Mouse (Mus musculus) heart, embryonic 16.5 days (tissue): ENCODE measurements at regions not wholly inside any gene's neighbourhood (a gene's known extent, or its start where the extent isn't known, plus 50 kb on each side); places are given as distances from the start of the nearest gene placed in this dataset.
"Not testable (repeated sequence)": the region's sequence is repeated elsewhere in the genome, so short reads cannot be mapped to it uniquely, and the experiment has no call there.

Source experiments
- ATAC-seq: fragments of 200-750 bp; cut with Nextera tagmentation; replicated peaks from 2 replicates; pipeline ENCODE4 v1.8.0; 2017; ENCODE audit warnings: moderate number of reproducible peaks; ENCODE audit not compliant: insufficient read depth, low FRiP score; ENCODE audit errors: extremely low read depth
- H3K27ac ChIP-seq: fragments of 300-500 bp; sonication (generic); 2 replicates; pipeline ENCODE4 v1.5.1; 2014; ENCODE audit warnings: mild to moderate bottlenecking, low read length, control low read depth, moderate library complexity
- H3K27me3 ChIP-seq: fragments of 300-500 bp; sonication (generic); 2 replicates; pipeline ENCODE4 v1.6.1; 2014; ENCODE audit warnings: low read length, mixed read lengths; ENCODE audit not compliant: control insufficient read depth, insufficient read depth
- H3K36me3 ChIP-seq: fragments of 300-500 bp; sonication (generic); 2 replicates; pipeline ENCODE4 v1.6.1; 2014; ENCODE audit not compliant: control insufficient read depth, insufficient read depth
- H3K4me1 ChIP-seq: fragments of 300-500 bp; sonication (generic); 2 replicates; pipeline ENCODE4 v1.6.1; 2014; ENCODE audit warnings: low read length, mixed read lengths; ENCODE audit not compliant: control insufficient read depth, insufficient read depth
- H3K4me2 ChIP-seq: fragments of 300-500 bp; sonication (generic); 2 replicates; pipeline ENCODE4 v1.6.1; 2014; ENCODE audit warnings: low read depth, mild to moderate bottlenecking, control low read depth, low read length
- H3K4me3 ChIP-seq: fragments of 300-500 bp; sonication (generic); 2 replicates; pipeline ENCODE4 v1.5.1; 2014; ENCODE audit warnings: mild to moderate bottlenecking, control low read depth, low read length
- H3K9ac ChIP-seq: fragments of 300-500 bp; sonication (generic); 2 replicates; pipeline ENCODE4 v1.6.1; 2014; ENCODE audit warnings: low read length, control low read depth
- H3K9me3 ChIP-seq: fragments of 300-500 bp; sonication (generic); replicated peaks from 2 replicates; pipeline ENCODE4 v1.6.1; 2016; ENCODE audit warnings: low read length; ENCODE audit not compliant: control insufficient read depth
- WGBS: fragments of 180-500 bp; shearing (Covaris S2); extraction: QIAGEN DNeasy Blood & Tissue Kit; methylation state at CpG from one replicate; pipeline ENCODE4 v1.1.7; 2014; 5-methylcytosine and 5-hydroxymethylcytosine counted together

GRCm38 (mm10) chr11:10051584-10052210 is 860.0 kb downstream of the Abca13 start:
- no peaks in the 10 kb centered on the region for H3K9me3 ChIP-seq
- H3K4me2 ChIP-seq, result no peak overlapping the region
- no peaks in the 10 kb centered on the region for H3K27me3 ChIP-seq
- ATAC-seq, result no peak
- H3K36me3 ChIP-seq, result no peaks in the 10 kb centered on the region
- no peaks in the 10 kb centered on the region for H3K4me1 ChIP-seq
- no peak overlapping the region for H3K4me3 ChIP-seq
- 52% methylated on average over 2 of the region's 2 CpGs for WGBS
- H3K27ac ChIP-seq, result no peak overlapping the region
- no peak overlapping the region for H3K9ac ChIP-seq

GRCm38 (mm10) chr11:10071881-10072280 is 880.1 kb downstream of the Abca13 start:
- no peaks in the 10 kb centered on the region for H3K36me3 ChIP-seq
- ATAC-seq, result no peak
- H3K4me2 ChIP-seq, result no peak overlapping the region
- no peak overlapping the region for H3K9ac ChIP-seq
- H3K4me1 ChIP-seq, result no peaks in the 10 kb centered on the region
- no peak overlapping the region for H3K4me3 ChIP-seq
- H3K9me3 ChIP-seq, result no peaks in the 10 kb centered on the region
- WGBS, result 71% methylated on average over 2 of the region's 2 CpGs
- no peaks in the 10 kb centered on the region for H3K27me3 ChIP-seq
- H3K27ac ChIP-seq, result no peak overlapping the region

GRCm38 (mm10) chr11:10087939-10088338 is 896.2 kb downstream of the Abca13 start:
- Histone ChIP-seq H3K36me3 (no peaks in the 10 kb centered on the region), H3K9me3 (no peaks in the 10 kb centered on the region), H3K4me2 (no peak overlapping the region), H3K4me1 (no peaks in the 10 kb centered on the region), H3K9ac (no peak overlapping the region), H3K4me3 (no peak overlapping the region), H3K27me3 (no peaks in the 10 kb centered on the region), H3K27ac (no peak overlapping the region)
- no peak for ATAC-seq
- WGBS, result 74% methylated on average over 4 of the region's 4 CpGs

DNA sequence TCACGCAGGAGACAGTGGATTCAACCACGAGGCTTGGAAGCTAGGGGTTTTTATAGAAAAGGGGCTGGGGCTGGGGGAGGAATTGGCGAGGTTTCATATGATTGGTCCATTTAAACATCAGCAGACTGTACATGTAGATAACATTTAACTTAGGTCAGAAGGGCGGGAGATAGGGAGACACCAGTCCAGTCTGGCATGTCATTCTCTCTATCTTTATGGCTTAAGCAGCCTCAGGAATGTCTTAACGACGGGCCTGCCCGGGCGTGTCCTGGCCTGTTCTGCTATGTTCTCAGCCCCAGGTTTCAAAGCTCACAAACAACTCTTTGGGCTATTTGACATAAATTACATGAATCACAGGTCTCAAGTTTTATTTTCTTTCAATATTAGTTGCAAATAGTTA is 910.6 kb downstream of the Abca13 start:
- H3K4me2 ChIP-seq, H3K4me1 ChIP-seq, H3K9ac ChIP-seq, H3K27ac ChIP-seq, H3K36me3 ChIP-seq, H3K4me3 ChIP-seq, ATAC-seq, H3K27me3 ChIP-seq, H3K9me3 ChIP-seq: not testable (repeated sequence)
- 62% methylated on average over 8 of the region's 8 CpGs for WGBS

DNA sequence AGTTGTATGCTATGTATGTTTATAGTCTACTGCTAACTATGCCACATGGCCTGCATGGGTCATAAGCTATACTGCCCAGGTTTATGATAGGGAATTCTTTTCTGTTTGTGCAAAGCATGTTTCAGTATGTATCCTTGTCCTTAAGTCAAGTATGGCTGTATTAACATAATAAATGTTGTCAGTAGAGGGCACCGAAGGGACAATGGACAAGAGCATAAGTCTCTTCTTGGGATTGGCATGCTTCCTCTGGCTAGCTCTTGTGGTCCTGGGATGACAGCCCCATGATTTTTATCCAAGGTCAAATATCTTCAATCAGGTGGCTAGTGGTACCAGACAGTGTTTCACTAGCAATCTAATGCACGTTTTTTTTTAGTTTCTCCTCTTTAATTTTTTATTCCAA is 913.3 kb downstream of the Abca13 start:
- Histone ChIP-seq H3K9me3 (no peaks in the 10 kb centered on the region), H3K9ac (no peak overlapping the region), H3K4me1 (no peaks in the 10 kb centered on the region), H3K27ac (no peak overlapping the region), H3K4me3 (no peak overlapping the region), H3K27me3 (no peaks in the 10 kb centered on the region), H3K4me2 (no peak overlapping the region), H3K36me3 (no peaks in the 10 kb centered on the region)
- no peak for ATAC-seq
- 87% methylated on average over 2 of the region's 2 CpGs for WGBS

- Histone ChIP-seq H3K27ac (no peak overlapping the region), H3K27me3 (no peaks in the 10 kb centered on the region)
- no peak for ATAC-seq
These were observed 950.4 kb downstream of the Abca13 start for GRCm38 (mm10) chr11:10142161-10142560.

DNA sequence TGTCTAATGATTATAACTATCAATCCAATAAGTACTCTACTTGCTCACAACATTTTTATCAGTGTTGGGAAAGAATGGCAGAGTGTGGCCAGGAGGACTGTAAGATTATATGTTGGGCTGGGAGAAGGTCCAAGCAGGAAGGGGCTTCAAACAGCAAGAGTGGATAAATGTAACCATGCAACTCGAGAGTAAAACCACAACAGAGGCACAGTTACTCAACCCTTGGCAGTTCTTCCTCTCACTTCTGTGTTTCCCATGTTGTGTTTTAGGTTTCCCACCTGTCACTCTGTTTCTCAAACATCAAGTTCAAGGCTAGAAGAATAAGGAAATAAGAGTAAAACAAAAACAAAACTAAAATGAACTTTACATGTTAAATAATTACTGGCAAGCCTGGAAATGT is 957.4 kb downstream of the Abca13 start:
- Histone ChIP-seq H3K4me1 (no peaks in the 10 kb centered on the region), H3K9ac (no peak overlapping the region), H3K27me3 (no peaks in the 10 kb centered on the region), H3K27ac (no peak overlapping the region), H3K4me2 (no peak overlapping the region), H3K36me3 (no peaks in the 10 kb centered on the region), H3K9me3 (no peaks in the 10 kb centered on the region), H3K4me3 (no peak overlapping the region)
- no peak for ATAC-seq
- 32% methylated on average over 1 of the region's 1 CpGs for WGBS

More at GRCm38 (mm10) chr11:10142161-10142560, 950.4 kb downstream of the Abca13 start:
- no peak overlapping the region for H3K4me2 ChIP-seq
- H3K9me3 ChIP-seq, result no peaks in the 10 kb centered on the region
- no peaks in the 10 kb centered on the region for H3K36me3 ChIP-seq
- no peak overlapping the region for H3K4me3 ChIP-seq
- no peaks in the 10 kb centered on the region for H3K4me1 ChIP-seq
- H3K9ac ChIP-seq, result no peak overlapping the region

DNA sequence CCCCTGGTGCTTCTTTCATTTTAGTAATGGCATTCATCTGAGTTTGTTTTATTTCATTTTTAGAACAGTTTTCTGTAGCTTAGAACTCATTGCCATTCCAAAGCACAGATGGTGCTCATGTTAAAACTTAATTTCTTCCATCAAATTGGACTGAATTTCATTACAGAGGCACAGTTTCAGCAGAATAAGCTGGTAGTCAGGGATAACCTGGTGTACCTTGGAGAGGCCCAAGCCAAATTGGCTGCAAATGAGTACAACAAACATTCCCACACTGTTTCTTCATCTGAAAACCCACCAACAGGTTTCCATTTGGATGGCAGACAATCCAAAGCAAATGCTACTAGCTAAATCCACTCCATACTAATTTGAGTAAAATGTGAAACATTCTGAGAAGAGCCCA is 960.2 kb upstream of the Vwc2 start:
- Histone ChIP-seq H3K4me1 (no peaks in the 10 kb centered on the region), H3K27me3 (no peaks in the 10 kb centered on the region), H3K36me3 (no peaks in the 10 kb centered on the region), H3K9ac (no peak overlapping the region), H3K4me3 (no peak overlapping the region), H3K27ac (no peak overlapping the region), H3K4me2 (no peak overlapping the region), H3K9me3 (no peaks in the 10 kb centered on the region)
- no peak for ATAC-seq

- no peaks in the 10 kb centered on the region for H3K36me3 ChIP-seq
- H3K4me2 ChIP-seq, result no peak overlapping the region
- no peak for ATAC-seq
- no peak overlapping the region for H3K9ac ChIP-seq
- H3K4me3 ChIP-seq, result no peak overlapping the region
- H3K9me3 ChIP-seq, result no peaks in the 10 kb centered on the region
- H3K27ac ChIP-seq, result no peak overlapping the region
- H3K4me1 ChIP-seq, result no peaks in the 10 kb centered on the region
- no peaks in the 10 kb centered on the region for H3K27me3 ChIP-seq
- WGBS, result 28% methylated on average over 3 of the region's 3 CpGs
These were observed 920.3 kb upstream of the Vwc2 start for GRCm38 (mm10) chr11:10193738-10194137.

- 60% methylated on average over 2 of the region's 2 CpGs for WGBS
- Histone ChIP-seq H3K4me3 (no peak overlapping the region), H3K9me3 (no peaks in the 10 kb centered on the region), H3K9ac (no peak overlapping the region), H3K36me3 (no peaks in the 10 kb centered on the region), H3K4me2 (no peak overlapping the region), H3K27me3 (no peaks in the 10 kb centered on the region), H3K4me1 (no peaks in the 10 kb centered on the region), H3K27ac (no peak overlapping the region)
- ATAC-seq, result no peak
These were observed 919.2 kb upstream of the Vwc2 start for GRCm38 (mm10) chr11:10194774-10195173.
